Mouse (Mus musculus) intestine, embryonic 16.5 days (tissue): Measurements from ENCODE around the gene Paqr3. TPM values are rescaled to one million over a fixed set of nuclear protein-coding genes. Genes with fewer than 3 reads are reported as not detected.

Experiments used
- ATAC-seq: fragments of 200-750 bp; cut with Nextera tagmentation; 2 replicates; pipeline ENCODE4 v1.8.0; 2017; ENCODE audit warnings: moderate TSS enrichment, moderate library complexity
- H3K27ac ChIP-seq: fragments of 300-500 bp; sonication (generic); 2 replicates; pipeline ENCODE4 v1.5.1; 2014; ENCODE audit warnings: mild to moderate bottlenecking, low read length
- H3K27me3 ChIP-seq: fragments of 300-500 bp; sonication (generic); replicated peaks from 2 replicates; pipeline ENCODE4 v1.6.1; 2014; ENCODE audit warnings: low read length, control low read depth, mixed read lengths; ENCODE audit not compliant: control insufficient read depth, insufficient read depth
- H3K36me3 ChIP-seq: fragments of 300-500 bp; sonication (generic); 2 replicates; pipeline ENCODE4 v1.6.1; 2014; ENCODE audit warnings: low read length, control low read depth; ENCODE audit not compliant: control insufficient read depth, insufficient read depth
- H3K4me1 ChIP-seq: fragments of 300-500 bp; sonication (generic); 2 replicates; pipeline ENCODE4 v1.6.1; 2014; ENCODE audit warnings: low read length, control low read depth, mixed read lengths; ENCODE audit not compliant: control insufficient read depth, insufficient read depth
- H3K4me2 ChIP-seq: fragments of 300-500 bp; sonication (generic); 2 replicates; pipeline ENCODE4 v1.6.1; 2014; ENCODE audit warnings: low read depth, low read length, control low read depth
- H3K4me3 ChIP-seq: fragments of 300-500 bp; sonication (generic); 2 replicates; pipeline ENCODE4 v1.5.1; 2014; ENCODE audit warnings: mild to moderate bottlenecking, low read length
- H3K9ac ChIP-seq: fragments of 300-500 bp; sonication (generic); 2 replicates; pipeline ENCODE4 v1.6.1; 2014; ENCODE audit warnings: low read depth, low read length
- H3K9me3 ChIP-seq: fragments of 300-500 bp; sonication (generic); 2 replicates; pipeline ENCODE4 v1.6.1; 2016; ENCODE audit warnings: low read length, control low read depth; ENCODE audit not compliant: control insufficient read depth
- WGBS: fragments of 180-500 bp; shearing (Covaris S2); extraction: QIAGEN DNeasy Blood & Tissue Kit; methylation state at CpG from one replicate; pipeline ENCODE4 v1.1.7; 2014; 5-methylcytosine and 5-hydroxymethylcytosine counted together
- polyA plus RNA-seq: library from polyadenylated mRNA; unstranded; fragments of >200 nt; fragmentation: Nextera tagmentation; extraction: Ambion mirVana; gene quantifications from 2 replicates; pipeline ENCODE4 v1.2.1, GENCODE M21; 2015

Gene Paqr3
- polyA plus RNA-seq, 1 experiment from 2014 or later: 1.4 TPM

- H3K9me3 ChIP-seq: no peaks in the 10 kb centered on the region
- no peak overlapping the region for H3K9ac ChIP-seq
- no peaks in the 10 kb centered on the region for H3K27me3 ChIP-seq
- H3K4me3 ChIP-seq: no peak overlapping the region
- H3K36me3 ChIP-seq: no peaks in the 10 kb centered on the region
- no peak overlapping the region for H3K4me2 ChIP-seq
- no peak for ATAC-seq
- peaks cover 3% of the 10 kb centered on the region; the same call in 1 of the 2 replicates for H3K4me1 ChIP-seq
- 87% methylated on average over 5 of the region's 5 CpGs for WGBS
- H3K27ac ChIP-seq: no peak overlapping the region
Measured at GRCm38 (mm10) chr5:97048905-97049304, 62.5 kb downstream of the Paqr3 start.

DNA sequence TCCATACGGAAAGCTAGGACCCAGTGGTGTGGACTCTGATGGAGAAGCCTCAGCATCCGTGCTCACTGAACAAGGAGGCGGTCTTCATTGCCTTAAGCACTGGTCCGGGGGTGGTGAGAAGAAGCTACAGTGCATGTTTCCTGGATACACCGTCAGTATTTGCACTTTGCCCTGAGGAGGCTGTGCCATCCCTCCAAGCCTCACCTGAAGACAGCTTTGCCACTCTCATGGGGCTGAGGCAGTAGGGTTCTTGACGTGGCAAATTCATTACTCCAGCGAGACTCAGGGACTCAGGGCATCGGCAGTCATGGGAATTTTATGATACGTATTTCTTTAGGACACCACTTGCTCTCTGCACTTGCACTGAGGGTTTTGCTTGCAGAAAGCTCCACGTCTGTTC lies 64.7 kb downstream of the Paqr3 start:
- no peaks in the 10 kb centered on the region for H3K9me3 ChIP-seq
- WGBS: 87% methylated on average over 10 of the region's 10 CpGs
- no peak overlapping the region for H3K27ac ChIP-seq
- H3K9ac ChIP-seq: no peak overlapping the region
- no peak for ATAC-seq
- H3K4me3 ChIP-seq: no peak overlapping the region
- H3K27me3 ChIP-seq: no peaks in the 10 kb centered on the region
- H3K36me3 ChIP-seq: no peaks in the 10 kb centered on the region
- peaks cover 3% of the 10 kb centered on the region; the same call in 1 of the 2 replicates for H3K4me1 ChIP-seq
- no peak overlapping the region for H3K4me2 ChIP-seq

- H3K4me2 ChIP-seq: no peak overlapping the region
- ATAC-seq: peak; percentile 64
- no peaks in the 10 kb centered on the region for H3K36me3 ChIP-seq
- 60% methylated on average over 7 of the region's 7 CpGs for WGBS
- H3K4me1 ChIP-seq: peaks cover 3% of the 10 kb centered on the region; the same call in 1 of the 2 replicates
- no peaks in the 10 kb centered on the region for H3K27me3 ChIP-seq
- no peak overlapping the region for H3K9ac ChIP-seq
- H3K4me3 ChIP-seq: no peak overlapping the region
- H3K9me3 ChIP-seq: no peaks in the 10 kb centered on the region
- H3K27ac ChIP-seq: no peak overlapping the region
Measured at GRCm38 (mm10) chr5:97045260-97045659, 66.1 kb downstream of the Paqr3 start.

Other genes with a start within 250 kb of the Paqr3 start
- gene Bmp2k, start 113.9 kb downstream of the Paqr3 start, polyA plus RNA-seq: 12.5 and 17.2 TPM in 2 replicates